Mouse (Mus musculus) stomach, embryonic 15.5 days (tissue): ENCODE measurements around the gene Stag3. TPM values are rescaled to one million over a fixed set of nuclear protein-coding genes. Genes with fewer than 3 reads are reported as not detected.

ENCODE experiments used
- ATAC-seq: fragments of 200-750 bp; cut with Nextera tagmentation; 2 replicates; pipeline ENCODE4 v1.8.0; 2017; ENCODE audit warnings: low read depth, moderate number of reproducible peaks, moderate TSS enrichment; ENCODE audit not compliant: insufficient read depth, low FRiP score
- H3K27ac ChIP-seq: fragments of 300-500 bp; sonication (generic); 2 replicates; pipeline ENCODE4 v1.5.1; 2015; ENCODE audit warnings: mild to moderate bottlenecking, inconsistent platforms
- H3K27me3 ChIP-seq: fragments of 300-500 bp; sonication (generic); replicated peaks from 2 replicates; pipeline ENCODE4 v1.6.1; 2015; ENCODE audit warnings: inconsistent platforms
- H3K36me3 ChIP-seq: fragments of 300-500 bp; sonication (generic); 2 replicates; pipeline ENCODE4 v1.6.1; 2015; ENCODE audit warnings: inconsistent platforms
- H3K4me1 ChIP-seq: fragments of 300-500 bp; sonication (generic); 2 replicates; pipeline ENCODE4 v1.6.1; 2015; ENCODE audit warnings: inconsistent platforms
- H3K4me2 ChIP-seq: fragments of 300-500 bp; sonication (generic); 2 replicates; pipeline ENCODE4 v1.6.1; 2015; ENCODE audit warnings: mild to moderate bottlenecking, inconsistent platforms
- H3K4me3 ChIP-seq: fragments of 300-500 bp; sonication (generic); replicated peaks from 2 replicates; pipeline ENCODE4 v1.5.1; 2015; ENCODE audit warnings: inconsistent platforms
- H3K9ac ChIP-seq: fragments of 300-500 bp; sonication (generic); 2 replicates; pipeline ENCODE4 v1.6.1; 2015; ENCODE audit warnings: inconsistent platforms
- H3K9me3 ChIP-seq: fragments of 300-500 bp; sonication (generic); 2 replicates; pipeline ENCODE4 v1.6.1; 2016; ENCODE audit warnings: inconsistent platforms
- WGBS: fragments of 180-500 bp; shearing (Covaris S2); methylation state at CpG from one replicate; pipeline ENCODE4 v1.1.7; 2015; 5-methylcytosine and 5-hydroxymethylcytosine counted together
- polyA plus RNA-seq: library from polyadenylated mRNA; unstranded; fragments of >200 nt; fragmentation: Nextera tagmentation; extraction: Ambion mirVana; gene quantifications from 2 replicates; pipeline ENCODE4 v1.2.1, GENCODE M21; 2015

The Stag3 gene
- polyA plus RNA-seq, 1 experiment from 2014 or later = 3.2 TPM

DNA sequence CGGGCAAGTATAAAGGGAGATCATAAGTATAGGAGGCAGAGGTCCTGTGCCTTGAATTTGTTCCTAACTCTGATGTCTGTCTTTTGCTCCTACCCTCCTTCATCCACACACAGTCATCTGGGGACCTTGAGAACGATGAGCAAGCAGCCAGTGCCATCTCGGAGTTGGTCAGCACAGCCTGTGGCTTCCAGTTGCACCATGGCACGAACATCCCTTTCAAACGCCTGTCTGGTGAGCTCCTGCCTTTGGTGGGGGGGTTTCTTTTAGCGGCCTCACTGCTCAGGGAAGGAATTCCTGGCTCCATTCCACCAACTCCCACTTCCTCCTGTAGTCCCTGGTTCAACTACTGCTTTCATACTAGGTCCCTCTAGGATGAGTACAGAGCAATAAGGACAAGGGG lies 21.5 kb upstream of the Stag3 start:
- Histone ChIP-seq H3K4me1 (peaks cover 28% of the 10 kb centered on the region), H3K9ac (no peak overlapping the region), H3K27me3 (no peaks in the 10 kb centered on the region), H3K9me3 (no peaks in the 10 kb centered on the region), H3K4me3 (no peak overlapping the region), H3K36me3 (peaks cover 21% of the 10 kb centered on the region; the same call in 1 of the 2 replicates), H3K27ac (no peak overlapping the region), H3K4me2 (no peak overlapping the region)
- no peak for ATAC-seq
- 78% methylated on average over 6 of the region's 6 CpGs for WGBS

DNA sequence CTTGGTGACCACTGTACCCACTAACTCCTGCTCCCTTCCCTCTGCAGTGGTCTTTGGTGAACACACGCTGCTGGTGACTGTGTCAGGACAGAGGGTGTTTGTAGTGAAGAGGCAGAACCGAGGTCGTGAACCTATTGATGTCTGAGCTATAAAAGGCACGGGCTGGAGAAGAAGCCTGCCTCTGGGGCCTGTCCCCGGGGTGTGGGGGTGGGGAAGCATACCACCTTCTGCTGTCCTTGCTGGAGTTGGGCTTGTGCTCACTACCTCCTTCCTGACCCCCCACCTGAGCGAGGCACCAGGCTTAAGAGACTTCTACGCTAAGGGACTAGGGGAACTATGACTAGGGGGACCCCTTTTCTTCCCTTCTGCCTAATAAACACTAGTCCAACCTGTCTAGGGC lies 21.0 kb upstream of the Stag3 start:
- Histone ChIP-seq H3K27ac (no peak overlapping the region), H3K4me1 (peaks cover 28% of the 10 kb centered on the region), H3K4me2 (no peak overlapping the region), H3K4me3 (no peak overlapping the region), H3K27me3 (no peaks in the 10 kb centered on the region), H3K9me3 (no peaks in the 10 kb centered on the region), H3K9ac (no peak overlapping the region), H3K36me3 (peaks cover 21% of the 10 kb centered on the region; the same call in 1 of the 2 replicates)
- 70% methylated on average over 7 of the region's 7 CpGs for WGBS
- no peak for ATAC-seq

DNA sequence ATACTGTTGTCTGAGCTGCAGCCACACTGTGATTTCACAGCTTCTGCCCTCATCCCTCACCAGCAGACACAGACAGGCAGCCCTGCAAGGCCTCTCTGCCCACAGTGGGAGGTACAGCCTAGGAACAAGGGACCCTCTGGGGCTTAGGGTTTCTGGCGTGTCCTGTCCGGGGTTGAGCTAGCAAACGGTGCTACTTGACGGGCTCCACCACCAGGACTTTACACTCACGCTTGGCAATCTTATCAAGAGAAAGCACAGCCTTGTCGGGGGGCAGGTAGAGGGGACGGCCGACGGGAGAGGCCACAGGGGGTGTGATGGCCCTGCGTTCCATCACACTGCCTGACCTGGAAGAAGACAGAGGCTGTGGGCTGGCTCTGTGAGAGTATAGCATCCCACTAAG lies 20.0 kb upstream of the Stag3 start:
- Histone ChIP-seq H3K4me3 (no peak overlapping the region), H3K4me2 (no peak overlapping the region), H3K4me1 (peaks cover 27% of the 10 kb centered on the region), H3K36me3 (peaks cover 21% of the 10 kb centered on the region; the same call in 1 of the 2 replicates), H3K27me3 (no peaks in the 10 kb centered on the region), H3K27ac (no peak overlapping the region), H3K9me3 (no peaks in the 10 kb centered on the region), H3K9ac (no peak overlapping the region)
- no peak for ATAC-seq
- 72% methylated on average over 10 of the region's 10 CpGs for WGBS

DNA sequence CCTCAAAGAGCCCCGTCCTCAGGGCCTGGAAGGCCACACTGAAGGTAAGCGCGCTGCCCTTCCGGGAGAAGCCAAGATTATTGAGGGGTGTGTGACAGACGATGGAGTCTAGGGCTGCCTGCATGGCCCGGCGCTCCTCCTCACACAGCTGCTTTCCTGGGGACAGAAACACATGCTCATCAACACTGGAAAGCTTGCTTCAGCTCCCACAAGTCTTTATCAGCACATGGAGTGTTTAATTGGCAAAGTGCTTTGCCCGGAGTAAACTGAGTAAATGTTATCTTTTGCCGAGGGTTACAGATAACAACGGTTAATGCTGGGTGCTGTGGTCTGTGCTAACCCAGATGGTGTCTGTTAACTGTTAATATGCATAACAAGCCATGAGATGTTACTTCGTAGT lies 19.2 kb upstream of the Stag3 start:
- no peaks in the 10 kb centered on the region for H3K27me3 ChIP-seq
- no peak overlapping the region for H3K4me2 ChIP-seq
- WGBS = 67% methylated on average over 11 of the region's 11 CpGs
- no peak overlapping the region for H3K9ac ChIP-seq
- no peak overlapping the region for H3K4me3 ChIP-seq
- H3K36me3 ChIP-seq = peaks cover 21% of the 10 kb centered on the region; the same call in 1 of the 2 replicates
- peaks cover 27% of the 10 kb centered on the region for H3K4me1 ChIP-seq
- no peaks in the 10 kb centered on the region for H3K9me3 ChIP-seq
- no peak for ATAC-seq
- no peak overlapping the region for H3K27ac ChIP-seq

DNA sequence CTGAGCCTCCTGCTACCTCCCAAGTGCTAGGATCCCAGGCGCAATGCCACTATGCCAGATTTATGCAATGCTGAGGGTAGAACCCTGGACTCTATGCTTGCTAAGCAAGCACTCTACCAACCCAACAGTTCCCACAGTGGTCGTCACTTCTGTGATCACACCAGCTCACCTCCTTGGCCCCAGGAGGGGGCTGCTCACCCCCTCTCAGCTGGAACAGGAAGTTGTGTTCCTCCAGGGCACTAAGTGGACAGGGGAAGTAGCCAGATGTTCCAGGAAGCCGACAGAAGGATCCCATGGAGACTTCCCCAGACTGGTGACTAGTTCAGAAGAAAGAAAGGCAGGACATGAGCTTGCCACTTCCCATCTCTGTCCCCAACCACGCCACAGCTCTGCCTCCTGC lies 18.0 kb upstream of the Stag3 start:
- H3K4me3 ChIP-seq = peak overlapping the region; percentile 78; the same call in 1 of the 2 replicates
- H3K9ac ChIP-seq = no peak overlapping the region
- no peak overlapping the region for H3K27ac ChIP-seq
- ATAC-seq = no peak
- peaks cover 20% of the 10 kb centered on the region for H3K4me1 ChIP-seq
- peaks cover 21% of the 10 kb centered on the region; the same call in 1 of the 2 replicates for H3K36me3 ChIP-seq
- WGBS = 68% methylated on average over 4 of the region's 4 CpGs
- H3K9me3 ChIP-seq = no peaks in the 10 kb centered on the region
- H3K27me3 ChIP-seq = no peaks in the 10 kb centered on the region
- H3K4me2 ChIP-seq = 0 out of 2 replicates have a peak overlapping the region, but pooled peaks have one; percentile 77

DNA sequence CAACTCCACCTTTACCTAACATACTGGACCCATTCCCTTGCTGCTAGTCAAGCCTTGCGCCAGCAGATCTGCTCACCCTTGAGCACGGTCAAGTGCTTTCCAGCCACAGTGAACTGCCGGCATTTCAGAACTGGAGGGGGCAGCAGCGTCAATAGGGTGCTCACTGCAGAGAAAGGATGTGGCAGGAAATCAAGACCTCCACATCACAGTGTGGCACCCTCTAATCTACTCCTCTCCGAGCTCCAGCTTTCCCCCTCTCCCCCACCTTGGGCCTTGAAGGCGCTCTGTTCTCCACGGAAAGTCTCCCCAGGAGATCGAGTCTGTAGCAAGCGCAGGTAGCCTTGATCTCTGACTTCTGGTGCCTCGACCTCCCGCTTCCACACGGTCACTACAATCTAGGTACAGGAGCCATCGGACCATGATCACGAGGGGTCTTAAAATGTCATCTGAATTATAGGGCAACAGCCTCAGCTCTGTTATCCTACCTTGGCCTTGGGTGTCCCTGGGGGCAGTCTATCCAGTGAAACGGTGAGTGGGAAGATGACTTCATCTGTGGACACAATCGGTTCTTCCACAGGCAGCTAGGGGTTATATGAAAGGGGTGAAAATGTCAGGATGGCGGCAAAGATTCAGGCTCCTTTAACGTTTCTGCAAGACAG lies 17.3 kb upstream of the Stag3 start:
- H3K9me3 ChIP-seq = no peaks in the 10 kb centered on the region
- 58% methylated on average over 18 of the region's 18 CpGs for WGBS

DNA sequence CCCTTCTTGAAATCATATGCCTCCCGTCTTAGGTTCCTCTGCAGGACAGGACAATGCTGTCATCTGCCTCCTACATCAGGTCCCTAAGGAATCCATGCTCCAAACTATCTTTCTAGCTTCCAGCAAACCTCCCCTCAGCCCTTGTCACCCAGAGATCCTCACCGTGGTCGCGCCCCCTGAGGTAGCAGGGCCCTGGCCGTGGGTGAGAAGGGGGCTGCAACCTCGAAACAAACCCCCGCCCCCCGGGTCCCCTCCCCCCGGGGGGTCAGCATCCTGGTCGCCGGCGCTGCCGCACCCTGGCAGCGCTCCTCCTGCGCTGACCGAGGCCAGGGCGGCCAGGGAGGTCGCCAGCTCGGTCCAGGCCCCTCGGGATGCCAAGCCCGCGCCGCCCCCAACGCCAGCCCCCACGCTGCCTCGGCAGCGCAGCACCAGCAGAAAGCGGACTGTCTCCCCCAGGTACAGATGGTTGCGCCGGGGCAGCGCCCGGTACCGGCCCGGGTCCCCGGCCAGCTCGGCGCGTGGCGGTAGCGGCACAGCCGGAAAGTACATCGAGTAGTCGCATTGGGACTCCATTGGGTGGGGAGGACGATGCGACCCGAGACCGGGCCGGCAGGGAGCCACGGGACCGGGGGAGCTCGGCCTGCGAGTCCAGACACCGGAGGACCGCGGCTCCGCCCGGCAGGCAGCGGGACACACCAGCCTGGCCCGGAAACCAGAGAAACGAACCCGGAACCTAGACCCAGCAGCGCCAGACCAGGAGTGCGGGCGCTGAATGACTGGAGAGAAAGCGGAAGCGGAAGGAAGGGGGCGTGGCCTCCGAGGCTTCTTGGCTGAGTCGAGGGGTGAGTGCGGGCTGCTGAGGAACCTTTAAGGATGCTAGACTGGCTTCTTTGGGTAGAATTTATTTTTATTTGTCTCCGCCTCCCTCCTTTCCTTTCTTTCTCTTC lies 16.5 kb upstream of the Stag3 start, which contains the start of gene BC037034:
BC037034 (minus strand) TSS at position 774 of the 947 bp plus-strand sequence.
- Histone ChIP-seq H3K36me3 (peaks cover 20% of the 10 kb centered on the region; the same call in 1 of the 2 replicates), H3K9ac (peak within 1 kb of the TSS; percentile 78), H3K27ac (peak within 1 kb of the TSS; percentile 79), H3K9me3 (no peaks in the 10 kb centered on the region), H3K4me1 (peaks cover 20% of the 10 kb centered on the region), H3K4me3 (peak within 1 kb of the TSS; percentile 78), H3K27me3 (no peaks in the 10 kb centered on the region), H3K4me2 (peak within 1 kb of the TSS; percentile 77)
- under 1% methylated on average over 69 of the region's 71 CpGs for WGBS
- peak; percentile 80 for ATAC-seq

More for the DNA sequence above, 17.3 kb upstream of the Stag3 start:
- no peaks in the 10 kb centered on the region for H3K27me3 ChIP-seq
- peak overlapping the region; percentile 78 for H3K4me3 ChIP-seq
- peaks cover 20% of the 10 kb centered on the region for H3K4me1 ChIP-seq
- H3K27ac ChIP-seq = no peak overlapping the region
- peak overlapping the region; percentile 77 for H3K4me2 ChIP-seq
- peaks cover 21% of the 10 kb centered on the region; the same call in 1 of the 2 replicates for H3K36me3 ChIP-seq
- no peak for ATAC-seq
- H3K9ac ChIP-seq = peak overlapping the region; percentile 78

DNA sequence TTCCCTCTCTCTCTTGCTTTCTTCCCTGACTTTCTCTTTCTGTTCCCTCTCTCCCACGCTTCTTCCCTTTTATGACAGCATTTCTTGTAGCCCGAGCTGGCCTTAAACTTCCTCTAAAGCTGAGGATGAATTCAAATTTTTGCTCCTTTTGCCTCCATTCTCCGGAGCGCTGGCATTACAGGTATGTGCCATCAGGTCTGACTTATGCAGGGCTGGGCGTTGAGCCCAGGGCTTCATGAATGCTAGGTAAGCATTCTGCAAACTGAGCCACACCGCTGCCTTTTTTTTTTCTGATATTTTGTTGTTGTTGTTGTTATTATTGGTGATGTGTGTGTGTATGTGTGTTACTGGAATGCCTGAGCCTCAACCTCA lies 15.8 kb upstream of the Stag3 start:
- WGBS = 8% methylated on average over 6 of the region's 6 CpGs
- Histone ChIP-seq H3K9ac (peak overlapping the region; percentile 78), H3K9me3 (no peaks in the 10 kb centered on the region), H3K4me3 (peak overlapping the region; percentile 78), H3K36me3 (peaks cover 14% of the 10 kb centered on the region; the same call in 1 of the 2 replicates), H3K27me3 (no peaks in the 10 kb centered on the region), H3K4me2 (peak overlapping the region; percentile 77), H3K27ac (peak overlapping the region; percentile 79), H3K4me1 (peaks cover 20% of the 10 kb centered on the region)
- no peak for ATAC-seq

DNA sequence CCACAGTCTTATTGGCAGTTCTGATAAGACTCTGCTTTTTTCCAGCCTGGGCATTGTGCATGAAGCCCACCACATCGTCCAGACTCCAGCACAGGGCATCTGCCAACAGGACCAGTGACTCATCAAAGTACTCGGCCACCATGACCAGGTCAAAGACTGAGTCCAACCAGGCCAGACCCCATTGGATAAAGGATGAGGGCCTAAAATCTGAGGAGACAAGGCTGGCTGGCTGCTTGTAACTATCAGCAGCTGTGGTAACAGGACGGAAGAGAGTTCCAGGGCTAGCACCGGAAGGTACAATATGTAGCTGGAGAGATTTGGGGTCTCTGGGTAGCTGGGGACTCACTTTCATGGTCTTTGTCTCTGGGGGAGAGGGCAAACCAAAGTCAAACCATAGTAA lies 14.3 kb upstream of the Stag3 start:
- no peak for ATAC-seq
- H3K9me3 ChIP-seq = no peaks in the 10 kb centered on the region
- 93% methylated on average over 4 of the region's 4 CpGs for WGBS
- H3K36me3 ChIP-seq = 0 out of 2 replicates have a peak, but pooled peaks cover 9% of the 10 kb centered on the region
- no peak overlapping the region for H3K4me3 ChIP-seq
- H3K4me1 ChIP-seq = peaks cover 20% of the 10 kb centered on the region
- H3K27ac ChIP-seq = no peak overlapping the region
- H3K4me2 ChIP-seq = no peak overlapping the region
- no peak overlapping the region for H3K9ac ChIP-seq
- H3K27me3 ChIP-seq = no peaks in the 10 kb centered on the region

DNA sequence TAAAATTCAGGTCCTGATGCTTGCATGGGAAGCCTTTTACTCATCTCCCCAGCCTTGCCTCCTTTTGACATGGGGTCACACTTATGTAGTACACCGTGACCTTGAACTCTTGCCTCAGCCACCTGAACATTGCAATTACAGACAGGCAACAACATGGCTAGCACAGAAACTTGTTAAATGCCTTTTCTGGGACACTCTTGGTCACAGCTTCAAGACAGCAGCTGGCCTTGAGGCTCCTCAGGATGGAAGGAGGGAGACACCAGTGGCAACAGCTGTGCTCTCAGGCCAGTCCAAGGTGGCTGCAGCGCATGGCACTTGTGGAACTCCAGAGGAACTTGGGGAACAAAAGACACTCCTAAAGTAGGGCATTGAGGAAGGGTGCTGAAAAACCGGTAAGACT lies 12.9 kb upstream of the Stag3 start:
- no peak overlapping the region for H3K4me2 ChIP-seq
- no peak overlapping the region for H3K4me3 ChIP-seq
- H3K27ac ChIP-seq = no peak overlapping the region
- H3K9me3 ChIP-seq = no peaks in the 10 kb centered on the region
- ATAC-seq = no peak
- no peaks in the 10 kb centered on the region for H3K27me3 ChIP-seq
- H3K9ac ChIP-seq = no peak overlapping the region
- 87% methylated on average over 3 of the region's 3 CpGs for WGBS
- 0 out of 2 replicates have a peak, but pooled peaks cover under 1% of the 10 kb centered on the region for H3K36me3 ChIP-seq
- H3K4me1 ChIP-seq = peaks cover 19% of the 10 kb centered on the region

DNA sequence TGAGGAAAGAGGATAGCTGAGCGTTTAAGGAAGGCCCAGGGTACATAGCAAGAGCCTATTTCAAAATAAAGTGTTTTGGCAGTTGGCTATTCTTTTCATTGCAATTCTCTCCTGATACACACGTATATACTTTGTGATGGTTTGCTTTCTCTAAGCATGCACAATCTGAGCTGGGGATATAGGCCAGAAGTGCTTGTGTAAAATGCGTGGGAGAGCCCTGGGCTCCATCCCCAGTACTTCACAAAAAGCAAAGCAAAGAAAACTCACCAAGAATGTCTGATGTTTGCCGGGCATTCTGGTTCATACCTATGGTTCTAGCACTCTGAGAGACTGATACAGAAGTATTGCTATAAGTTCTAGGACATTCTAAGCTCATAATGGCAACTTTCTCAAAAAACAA lies 11.1 kb upstream of the Stag3 start:
- no peak overlapping the region for H3K4me3 ChIP-seq
- H3K9ac ChIP-seq = no peak overlapping the region
- peaks cover 16% of the 10 kb centered on the region for H3K4me1 ChIP-seq
- H3K9me3 ChIP-seq = no peaks in the 10 kb centered on the region
- H3K36me3 ChIP-seq = no peaks in the 10 kb centered on the region
- ATAC-seq = no peak
- H3K4me2 ChIP-seq = no peak overlapping the region
- H3K27me3 ChIP-seq = no peaks in the 10 kb centered on the region
- WGBS = 74% methylated on average over 4 of the region's 4 CpGs
- H3K27ac ChIP-seq = no peak overlapping the region

DNA sequence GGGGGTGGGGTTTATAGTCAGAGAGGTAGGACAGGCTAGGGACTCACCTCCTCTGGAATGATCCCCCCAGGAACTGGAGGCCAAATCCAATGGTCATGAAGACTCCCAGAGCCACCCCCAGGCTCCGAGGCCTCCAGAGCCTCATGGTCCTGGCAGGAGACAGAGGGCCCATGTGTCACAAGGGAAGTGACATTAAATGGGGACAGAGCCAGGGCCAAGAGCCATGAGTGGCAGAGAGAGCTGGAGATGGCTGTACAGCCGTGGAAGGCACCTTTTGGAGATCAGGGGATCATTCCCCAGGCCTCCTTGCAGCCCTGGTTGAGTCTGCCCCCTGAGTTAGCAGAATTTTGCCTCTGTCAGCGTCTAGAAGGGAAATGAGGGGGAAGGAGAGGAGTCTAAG lies 8.8 kb upstream of the Stag3 start:
- no peaks in the 10 kb centered on the region for H3K27me3 ChIP-seq
- H3K9me3 ChIP-seq = no peaks in the 10 kb centered on the region
- no peaks in the 10 kb centered on the region for H3K36me3 ChIP-seq
- WGBS = 62% methylated on average over 3 of the region's 3 CpGs
- no peak overlapping the region for H3K4me2 ChIP-seq
- ATAC-seq = no peak
- H3K27ac ChIP-seq = no peak overlapping the region
- H3K9ac ChIP-seq = no peak overlapping the region
- H3K4me3 ChIP-seq = no peak overlapping the region
- peaks cover 16% of the 10 kb centered on the region for H3K4me1 ChIP-seq
